Mouse (Mus musculus) brain, embryonic 18.5 days (tissue): Measurements from ENCODE around the gene Nudt21.
"Not testable (repeated sequence)": the region's sequence is repeated elsewhere in the genome, so short reads cannot be mapped to it uniquely, and the experiment has no call there.

Experiments
- DNase-seq: peaks from one replicate; pipeline ENCODE4 v3.0.0-alpha.2; 2012; ENCODE audit warnings: low read depth, low spot score

The Nudt21 gene

DNA sequence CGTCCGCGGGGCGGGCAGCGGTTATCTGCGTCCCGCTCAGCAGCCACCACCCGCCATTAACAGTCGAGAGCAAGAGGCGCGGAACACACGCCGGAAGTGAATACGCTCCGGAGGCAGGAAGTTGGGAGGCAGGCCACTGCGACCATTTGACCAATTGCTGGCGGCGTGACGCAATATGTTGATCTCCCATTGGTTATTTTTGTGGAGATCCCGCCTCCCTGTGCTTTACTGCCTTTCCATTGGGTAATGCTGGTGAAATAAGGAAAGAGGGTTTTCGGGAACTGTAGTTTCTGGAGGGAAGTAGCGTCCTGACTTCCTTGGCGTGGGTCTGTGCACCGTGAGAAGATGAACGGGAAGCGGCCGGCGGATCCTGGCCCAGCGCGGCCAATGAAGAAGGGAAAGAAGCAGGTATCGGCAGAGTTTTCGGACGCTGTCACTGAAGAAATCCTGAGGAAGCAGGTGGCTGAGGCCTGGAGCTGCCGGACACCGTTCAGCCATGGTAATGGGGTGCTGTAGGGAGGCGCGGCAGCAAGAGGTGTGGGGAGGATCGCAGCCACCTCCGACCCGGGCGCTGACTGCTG is at the start of gene Nudt21, which contains the start of gene Ogfod1:
TSS of gene Nudt21 (minus strand) at position 88 of the 581 bp plus-strand sequence.
TSS of gene Ogfod1 (plus strand) at position 255 of the 581 bp plus-strand sequence.
- peak; percentile 98 for DNase-seq

GRCm38 (mm10) chr8:94076461-94077192 is 39.8 kb upstream of the Nudt21 start:
- no peak for DNase-seq

- no peak for DNase-seq
Measured at GRCm38 (mm10) chr8:94068793-94069192, 32.0 kb upstream of the Nudt21 start.

DNA sequence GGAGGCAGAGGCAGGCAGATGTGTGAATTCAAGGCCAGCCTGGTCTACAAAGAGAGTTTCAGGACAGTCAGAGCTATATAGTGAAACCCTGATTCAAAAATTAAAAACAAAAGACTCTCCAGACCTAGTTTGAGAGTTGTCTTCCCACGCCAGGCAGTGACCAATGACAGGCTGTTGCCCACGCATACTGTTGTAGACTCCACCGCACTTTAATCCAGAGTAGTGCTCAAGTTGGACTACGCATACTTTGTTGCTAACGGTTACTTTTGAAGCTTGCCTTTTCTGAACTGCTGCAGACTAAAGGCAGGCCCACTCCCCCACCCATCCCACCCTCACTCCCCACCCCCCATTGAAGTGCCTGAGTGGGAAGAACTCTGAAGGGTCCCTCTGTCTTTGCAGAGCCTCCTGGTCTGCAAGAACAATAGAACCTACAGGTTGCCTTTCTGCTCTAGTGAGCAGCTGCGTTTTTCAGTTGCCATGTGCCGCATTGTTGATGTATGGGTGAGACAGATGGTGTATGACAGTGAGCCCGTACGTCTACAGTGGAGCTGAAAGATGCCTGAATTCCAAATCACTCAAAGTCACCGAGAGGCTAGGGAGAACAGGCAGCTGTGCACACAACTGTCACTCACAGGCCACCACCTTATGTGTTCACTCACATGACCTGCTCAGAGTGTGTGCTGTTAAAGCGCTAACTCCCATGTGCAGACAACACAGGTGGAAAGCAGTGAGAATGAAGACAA is 29.5 kb upstream of the Nudt21 start:
- peak; percentile 10 for DNase-seq

DNA sequence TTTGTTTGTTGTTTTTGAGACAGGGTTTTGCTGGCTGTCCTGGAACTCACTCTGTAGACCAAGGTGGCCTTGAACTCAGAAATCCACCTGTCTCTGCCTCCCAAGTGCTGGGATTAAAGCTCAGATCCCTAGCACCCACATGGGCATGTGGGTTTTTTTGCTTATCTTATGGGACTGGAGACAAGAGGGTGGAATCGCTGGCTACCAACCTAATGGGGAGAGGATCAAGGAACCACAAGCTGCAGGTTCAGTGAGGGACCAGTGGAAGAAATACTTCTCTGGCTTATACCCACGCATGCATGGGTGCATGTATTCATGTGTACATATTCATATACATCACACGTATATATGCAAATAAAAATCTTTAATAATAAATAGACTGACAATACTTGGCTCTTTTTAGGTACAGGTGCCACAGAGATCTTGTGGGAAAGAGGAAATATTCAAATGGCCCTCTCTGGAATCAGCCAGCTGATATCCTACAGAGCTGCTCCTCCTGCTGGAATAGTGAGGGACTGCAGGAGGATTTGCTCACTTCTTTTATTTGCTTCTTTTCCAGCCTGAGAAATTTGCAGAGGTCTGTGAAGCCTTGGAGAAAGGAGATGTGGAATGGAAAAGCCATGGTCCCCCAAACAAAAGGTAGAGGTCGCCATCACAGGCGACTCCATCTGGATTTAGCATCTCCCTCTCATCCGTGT is 20.5 kb upstream of the Nudt21 start:
- DNase-seq, result no peak

- DNase-seq, result no peak
Measured at GRCm38 (mm10) chr8:94052696-94053095, 15.9 kb upstream of the Nudt21 start.

- DNase-seq, result no peak
Measured at GRCm38 (mm10) chr8:94047845-94048244, 11.0 kb upstream of the Nudt21 start.

GRCm38 (mm10) chr8:94037806-94038205 is 975 bp upstream of the Nudt21 start:
- DNase-seq, result no peak

DNA sequence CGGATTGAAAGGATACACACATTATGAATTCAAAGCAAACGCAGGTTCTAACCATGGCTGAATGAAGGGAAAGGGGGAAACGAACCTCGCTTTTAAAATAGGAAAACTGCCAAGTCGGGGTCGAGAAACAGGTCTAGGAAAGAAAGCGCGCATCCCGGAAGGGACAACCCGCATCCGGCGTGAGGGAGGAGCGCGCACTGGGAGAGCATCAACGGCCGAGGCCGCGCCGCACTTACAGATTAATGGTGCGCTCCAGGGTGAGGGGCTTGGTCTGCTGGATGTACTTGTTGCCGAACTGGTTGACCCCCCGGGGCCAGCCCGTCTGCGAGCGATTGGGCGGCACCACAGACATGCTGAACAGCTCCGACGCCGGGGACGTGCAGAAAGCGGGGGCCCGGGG is 290 bp downstream of the Nudt21 start:
- not testable (repeated sequence) for DNase-seq

GRCm38 (mm10) chr8:94035200-94035599 is 1.6 kb downstream of the Nudt21 start:
- DNase-seq, result no peak

GRCm38 (mm10) chr8:94033601-94034000 is 3.2 kb downstream of the Nudt21 start:
- DNase-seq, result no peak

- DNase-seq, result no peak
Measured at GRCm38 (mm10) chr8:94029701-94030100, 7.1 kb downstream of the Nudt21 start.

DNA sequence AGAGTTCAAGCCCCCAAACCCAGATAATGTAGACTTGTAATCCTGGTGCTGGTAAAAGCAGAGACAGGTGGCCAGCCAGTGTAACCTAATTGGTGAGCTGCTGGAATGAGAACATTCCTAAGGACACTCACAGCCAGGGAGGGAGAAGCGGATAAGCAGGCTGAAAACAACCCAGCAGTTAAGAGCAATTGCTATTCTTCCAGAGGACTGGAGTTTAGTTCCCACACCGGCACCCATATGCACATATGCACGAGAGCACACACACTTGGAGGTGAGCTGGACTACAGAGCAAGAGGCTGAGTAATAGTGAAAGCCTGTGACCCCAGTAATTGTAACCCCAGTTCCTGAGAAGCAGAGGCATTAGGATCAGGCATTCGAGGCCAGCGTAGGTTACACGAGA is 12.9 kb downstream of the Nudt21 start:
- no peak for DNase-seq

GRCm38 (mm10) chr8:94013026-94013612 is 23.7 kb downstream of the Nudt21 start:
- no peak for DNase-seq

DNA sequence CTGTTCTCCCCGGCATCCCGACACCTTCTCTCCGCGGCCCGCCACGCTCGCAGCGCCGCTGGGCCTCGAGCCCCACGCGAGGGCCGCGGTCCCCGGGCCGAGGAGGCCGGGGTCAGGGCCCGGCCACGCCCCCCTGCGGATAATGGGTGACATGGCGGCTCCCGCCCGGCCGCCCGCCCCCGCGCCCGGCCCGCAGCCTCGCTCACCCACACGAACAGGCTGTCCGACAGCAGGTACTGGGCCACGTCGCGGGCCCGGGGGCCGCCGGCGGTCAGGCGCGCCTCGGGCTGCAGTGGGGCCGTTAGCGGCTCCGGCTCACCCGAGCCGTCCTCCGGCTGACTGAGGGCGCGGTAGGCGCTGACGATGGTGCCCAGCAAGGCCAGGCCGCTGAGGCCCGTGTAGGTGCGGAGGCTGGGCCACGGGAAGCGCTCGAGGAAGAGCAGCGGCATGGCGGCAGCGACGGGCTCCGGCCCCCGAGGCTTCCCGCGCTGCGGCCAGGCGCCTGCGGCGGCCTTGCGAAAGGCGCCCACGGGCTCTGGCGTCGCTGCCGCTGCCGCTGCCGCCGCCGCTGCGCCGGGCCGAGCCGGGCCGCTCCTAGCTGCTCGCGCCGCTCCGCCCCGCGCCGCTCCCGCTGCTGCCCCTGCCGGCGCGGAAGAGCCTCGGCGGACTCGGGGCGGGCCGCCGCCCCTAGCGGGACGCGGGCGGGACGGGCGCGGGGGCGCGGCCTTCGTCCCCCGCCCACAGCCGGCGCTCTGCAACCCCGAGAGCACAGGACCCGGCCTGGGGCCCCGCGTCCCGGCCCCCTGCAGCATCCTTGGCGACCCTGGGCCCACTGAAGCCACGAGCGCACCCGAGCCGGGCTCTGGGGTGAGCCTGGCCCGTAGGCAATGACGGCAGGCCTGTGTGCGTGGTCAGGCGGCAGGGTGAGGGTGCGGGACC is 24.5 kb downstream of the Nudt21 start, which contains the start of gene Amfr:
TSS of gene Amfr (minus strand) at position 830 of the 939 bp plus-strand sequence.
- no peak for DNase-seq

DNA sequence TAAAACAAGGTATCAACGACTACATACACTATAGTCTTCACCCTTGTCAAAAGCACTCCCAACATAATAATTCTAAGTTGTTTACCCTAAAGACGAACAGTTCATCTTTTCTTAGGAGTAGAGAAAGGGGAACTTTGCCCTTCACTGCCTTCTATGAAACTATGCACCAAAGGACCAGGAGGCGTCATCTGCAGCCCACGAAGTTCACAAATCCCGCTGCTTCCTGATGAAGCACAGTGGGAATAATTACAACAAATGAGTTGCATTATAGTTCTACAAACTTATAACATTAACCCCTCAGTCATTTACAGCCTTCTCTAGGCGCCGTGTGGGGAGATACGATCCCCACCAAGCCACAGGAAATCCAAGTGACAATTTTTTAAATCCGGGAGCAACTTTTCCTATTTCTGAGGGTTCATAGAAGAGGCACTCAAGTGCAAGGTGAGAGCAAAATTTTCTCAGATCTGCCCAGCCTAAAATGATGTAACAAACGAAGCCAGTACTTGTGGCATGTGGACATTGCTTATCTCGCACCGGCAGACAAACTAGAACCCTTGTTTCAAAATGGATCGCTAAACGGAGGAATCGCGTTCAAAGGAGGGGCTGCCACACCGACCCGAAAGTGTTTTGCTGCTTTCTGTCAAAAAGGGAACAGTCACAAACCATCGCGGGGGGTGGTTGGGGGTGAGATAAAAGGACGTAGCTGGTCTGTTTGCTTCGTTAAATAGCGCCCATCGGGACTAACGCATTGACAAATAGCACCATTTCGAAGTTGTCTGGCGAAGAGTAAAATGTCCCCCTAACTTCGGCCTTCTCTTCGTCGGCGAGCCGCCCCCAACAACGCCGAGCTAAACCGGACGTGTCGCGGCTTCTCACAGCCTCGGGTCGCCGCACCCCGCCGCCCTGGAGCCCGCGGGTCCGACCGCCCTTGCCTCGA is 25.5 kb downstream of the Nudt21 start:
- DNase-seq, result no peak

DNA sequence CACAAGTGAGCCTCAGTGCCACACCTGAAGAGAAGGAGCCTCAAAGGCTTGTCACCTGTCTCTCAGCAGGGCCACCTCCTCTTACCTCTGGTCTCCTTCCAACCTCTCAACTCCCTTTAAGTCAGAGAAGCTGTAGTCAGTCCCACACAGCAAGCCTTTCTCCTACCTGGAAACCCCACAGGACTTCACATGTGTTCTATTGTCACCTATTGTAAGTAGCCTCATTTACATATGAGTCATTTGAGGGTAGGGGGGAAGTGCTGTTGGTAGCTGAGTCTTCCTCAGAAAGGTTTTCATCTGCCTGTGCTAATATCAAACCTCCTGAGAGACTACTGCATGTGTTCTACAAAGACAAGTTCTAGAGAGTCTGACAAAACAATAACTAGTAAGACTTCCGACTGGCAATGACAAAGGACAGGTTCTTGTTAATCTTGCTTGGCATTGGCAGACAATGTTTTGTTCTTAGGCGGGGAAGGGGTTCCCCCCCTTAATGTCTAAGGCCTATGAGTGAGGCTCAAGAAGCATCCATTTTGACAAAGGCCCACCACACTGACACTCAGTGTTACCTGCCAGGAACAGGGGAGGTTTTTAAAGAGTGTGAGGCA is 26.6 kb downstream of the Nudt21 start:
- DNase-seq, result no peak

DNA sequence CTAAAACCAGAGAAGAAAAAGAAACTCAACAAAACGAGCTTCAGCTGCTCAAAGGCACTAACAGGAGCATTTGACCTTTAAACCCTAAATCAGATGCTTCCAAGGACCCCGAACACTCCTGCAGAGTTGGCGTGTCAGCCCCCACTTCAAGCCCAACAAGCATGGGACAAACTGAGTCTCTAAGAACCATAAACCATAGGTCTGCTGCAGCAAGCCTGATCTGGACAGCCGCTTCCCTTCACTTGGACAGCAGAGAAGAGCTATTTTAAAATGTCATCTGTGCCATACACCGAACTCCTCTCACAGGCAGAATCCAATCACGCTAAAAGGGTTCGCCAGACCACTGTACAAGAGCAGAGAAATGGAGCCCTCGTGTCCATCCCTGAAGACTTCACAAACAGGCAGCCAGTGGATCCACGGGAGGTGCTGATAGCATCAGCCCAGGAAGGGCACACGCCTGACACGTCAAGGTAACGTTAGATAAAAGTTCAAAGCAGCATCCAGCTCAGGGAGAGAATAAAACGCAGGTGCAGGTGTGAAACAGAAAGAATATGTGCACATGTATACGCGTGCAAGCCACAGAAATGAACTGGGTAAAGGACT is 27.5 kb downstream of the Nudt21 start:
- DNase-seq, result no peak
